Mouse (Mus musculus): ENCODE measurements at regions not wholly inside any gene's neighbourhood (a gene's known extent, or its start where the extent isn't known, plus 50 kb on each side); places are given as distances from the start of the nearest gene placed in this dataset.

GRCm38 (mm10) chr3:149190856-149191576 is 200.7 kb upstream of the Adgrl2 start:
- DNase-seq (ENCODE audit: extremely low spot score, low read depth, low spot score): no peak

DNA sequence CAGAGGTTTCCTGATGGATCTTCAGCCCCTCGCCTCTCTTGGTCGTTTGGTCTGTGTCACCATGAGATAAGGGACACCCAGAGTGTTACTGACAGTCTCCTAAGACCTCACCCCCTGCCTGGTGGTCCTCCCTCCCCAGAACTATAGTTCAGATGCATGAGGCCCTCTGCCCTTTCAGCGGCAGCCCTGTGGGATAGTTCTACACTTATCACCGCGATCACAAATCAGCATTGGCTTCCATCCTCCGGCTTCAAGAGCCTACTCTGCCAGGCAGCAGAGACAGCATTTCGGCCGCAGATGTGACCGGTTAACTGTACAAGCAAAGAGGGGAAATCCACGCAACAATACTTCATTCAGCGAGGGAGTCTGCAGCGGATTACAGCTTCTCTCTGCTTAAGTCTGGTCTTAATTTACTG is 193.8 kb upstream of the Adgrl2 start:
- no peak for DNase-seq (ENCODE audit: extremely low spot score, low read depth, low spot score)

DNA sequence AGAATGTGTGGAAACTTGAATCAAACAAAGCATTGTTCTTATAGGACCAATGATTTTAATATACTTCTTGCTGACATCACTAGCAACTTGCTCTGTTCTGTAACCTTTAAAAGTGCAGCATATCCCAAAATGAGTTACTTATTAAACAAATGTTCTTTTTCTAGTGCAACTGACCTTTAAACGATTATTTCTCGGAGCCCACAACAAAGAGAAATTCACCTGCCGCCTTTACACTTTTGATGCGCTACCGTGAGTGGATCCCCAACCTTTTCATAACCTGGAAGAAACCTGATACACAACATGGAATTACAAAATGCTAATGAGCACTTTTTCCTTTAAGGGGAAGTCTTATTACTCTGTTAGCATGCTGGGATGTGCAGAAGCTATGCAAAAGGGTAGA is 191.7 kb upstream of the Adgrl2 start:
- no peak for DNase-seq (ENCODE audit: extremely low spot score, low read depth, low spot score)

DNA sequence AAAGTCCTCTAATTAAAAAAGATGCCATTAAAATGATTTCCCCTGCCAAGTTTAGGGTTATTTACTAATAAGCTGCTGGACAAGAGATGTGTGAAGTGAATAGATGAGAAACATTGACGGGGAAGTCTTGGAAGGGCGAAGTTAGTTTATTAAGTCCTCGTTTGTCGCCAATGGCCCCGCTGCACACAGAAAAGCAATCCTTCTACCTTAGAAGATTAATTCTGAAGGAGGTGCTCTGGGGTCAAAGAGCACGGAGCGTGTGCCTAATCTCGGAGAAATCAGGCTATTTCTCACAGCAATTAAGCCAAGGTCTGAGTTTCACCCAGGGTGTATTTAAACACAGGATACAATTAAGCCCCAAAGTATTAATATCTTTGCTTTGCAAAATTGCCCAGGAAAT is 189.8 kb upstream of the Adgrl2 start:
- DNase-seq (ENCODE audit: extremely low spot score, low read depth, low spot score): no peak

- DNase-seq (ENCODE audit: extremely low spot score, low read depth, low spot score): no peak
These were observed 189.2 kb upstream of the Adgrl2 start for GRCm38 (mm10) chr3:149179486-149180116.

DNA sequence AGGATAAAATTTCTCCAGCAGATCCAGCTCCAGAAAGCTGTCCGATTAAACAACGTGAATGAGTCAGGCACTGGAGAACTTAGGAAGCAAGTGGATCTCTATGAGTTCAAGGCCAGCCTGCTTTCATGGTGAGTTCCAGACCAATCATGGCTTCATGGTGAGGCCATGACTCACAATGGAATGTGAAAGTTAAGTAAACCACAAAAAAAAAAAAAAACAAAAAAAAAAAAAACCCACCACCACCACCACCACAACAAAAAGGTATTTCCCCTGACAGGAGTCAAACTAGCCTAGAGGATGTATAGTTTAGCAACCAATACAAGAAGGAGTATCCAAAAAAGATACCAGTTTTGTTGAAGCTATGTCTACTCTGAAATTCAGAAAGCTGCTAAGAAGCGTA is 188.5 kb upstream of the Adgrl2 start:
- DNase-seq (ENCODE audit: extremely low spot score, low read depth, low spot score): no peak

DNA sequence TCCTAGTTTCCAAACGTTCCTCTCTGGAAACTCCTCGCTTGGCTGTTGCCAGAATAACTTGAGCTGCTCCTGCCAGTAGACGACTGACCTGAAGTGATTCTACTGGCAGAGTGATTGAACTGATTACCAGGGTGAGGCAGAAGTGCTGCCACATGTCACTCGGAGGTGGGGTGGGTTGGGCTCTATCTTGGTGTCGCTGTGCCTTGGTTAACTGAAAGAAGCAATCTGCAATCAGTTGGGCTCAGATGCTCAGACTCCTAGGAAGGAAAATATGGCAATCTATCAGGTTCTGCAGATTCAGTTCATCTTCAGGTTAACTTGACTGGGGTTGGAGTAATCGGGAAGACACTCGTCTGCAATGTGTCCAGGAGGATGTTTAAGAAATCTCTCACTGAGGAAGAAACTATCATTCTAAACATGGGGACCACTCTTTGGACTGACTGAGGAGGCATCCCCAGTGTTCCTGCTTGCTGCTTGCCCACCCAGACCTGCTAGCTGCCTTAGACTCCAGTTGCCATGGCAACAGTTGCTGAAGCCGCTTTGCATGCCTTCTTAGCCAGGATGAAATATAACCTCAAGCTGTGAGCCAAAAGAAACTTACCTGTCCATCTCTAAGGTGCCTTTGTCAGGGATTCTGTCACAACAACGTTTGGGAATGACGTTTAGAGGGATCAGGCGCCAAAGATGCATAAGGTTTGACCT is 184.5 kb upstream of the Adgrl2 start:
- no peak for DNase-seq (ENCODE audit: extremely low spot score, low read depth, low spot score)

DNA sequence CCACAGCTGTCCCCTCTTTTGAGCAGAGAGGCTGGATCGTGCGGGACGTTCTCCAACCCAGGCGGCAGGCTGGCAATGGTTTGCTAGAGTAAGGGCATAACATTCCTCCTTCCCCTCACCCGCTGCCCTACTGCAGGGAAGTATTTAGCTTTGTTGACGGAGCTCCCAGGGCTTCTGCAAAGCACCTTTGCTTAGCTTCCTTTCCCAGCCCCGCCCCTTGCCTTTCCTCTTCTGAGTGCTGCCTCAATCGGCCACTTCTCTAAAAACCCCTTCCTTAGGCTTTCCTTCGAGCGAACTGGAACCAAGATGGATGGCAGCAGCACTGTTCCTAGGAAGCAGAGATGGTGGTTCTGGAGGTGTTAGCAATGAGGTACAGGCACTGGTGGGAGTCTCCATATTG is 183.2 kb upstream of the Adgrl2 start:
- DNase-seq (ENCODE audit: extremely low spot score, low read depth, low spot score): no peak

GRCm38 (mm10) chr3:149171766-149172165 is 181.4 kb upstream of the Adgrl2 start:
- no peak for DNase-seq (ENCODE audit: extremely low spot score, low read depth, low spot score)

- DNase-seq (ENCODE audit: extremely low spot score, low read depth, low spot score): no peak
These were observed 179.8 kb upstream of the Adgrl2 start for GRCm38 (mm10) chr3:149170191-149170590.

DNA sequence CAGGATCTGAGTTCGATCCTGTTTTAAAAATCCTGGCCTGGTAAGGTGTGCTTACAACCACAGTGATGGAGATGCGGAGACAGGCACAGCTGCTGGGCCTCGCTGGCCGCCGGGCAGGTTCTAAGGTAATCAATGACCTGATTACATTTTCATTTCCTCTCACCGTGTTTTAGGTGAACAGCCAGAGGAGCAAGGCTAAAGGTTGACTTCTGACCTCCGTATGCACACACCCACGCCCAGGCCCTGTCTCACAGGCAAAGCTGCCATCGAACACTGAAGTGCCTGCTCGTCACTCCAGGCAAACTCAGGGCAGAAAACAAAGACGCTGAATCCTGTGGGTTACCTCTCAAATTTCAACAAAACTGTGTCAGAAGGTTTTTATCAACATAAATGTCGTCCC is 179.1 kb upstream of the Adgrl2 start:
- no peak for DNase-seq (ENCODE audit: extremely low spot score, low read depth, low spot score)

GRCm38 (mm10) chr3:149167997-149168396 is 177.6 kb upstream of the Adgrl2 start:
- DNase-seq (ENCODE audit: extremely low spot score, low read depth, low spot score): no peak

DNA sequence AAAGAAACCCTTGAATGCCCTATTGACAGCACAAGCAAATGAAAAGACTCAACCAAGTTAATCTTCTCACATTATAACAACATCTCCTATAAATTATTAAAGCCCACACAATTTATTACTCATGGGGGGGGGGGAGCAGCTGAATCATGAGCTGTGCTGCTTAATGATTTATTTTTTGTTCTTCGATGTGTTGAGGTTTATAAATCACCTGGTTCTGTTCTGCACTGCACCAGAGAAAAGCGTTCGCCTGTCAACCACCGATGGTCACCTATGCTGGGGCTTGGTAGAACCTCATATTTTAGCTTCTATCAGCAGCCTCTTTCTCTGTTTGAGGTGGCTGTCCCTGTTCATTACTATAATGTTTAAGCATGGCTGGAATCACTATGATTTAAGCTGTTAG is 174.4 kb upstream of the Adgrl2 start:
- no peak for DNase-seq (ENCODE audit: extremely low spot score, low read depth, low spot score)

- DNase-seq (ENCODE audit: extremely low spot score, low read depth, low spot score): no peak
These were observed 173.2 kb upstream of the Adgrl2 start for GRCm38 (mm10) chr3:149163591-149163990.

DNA sequence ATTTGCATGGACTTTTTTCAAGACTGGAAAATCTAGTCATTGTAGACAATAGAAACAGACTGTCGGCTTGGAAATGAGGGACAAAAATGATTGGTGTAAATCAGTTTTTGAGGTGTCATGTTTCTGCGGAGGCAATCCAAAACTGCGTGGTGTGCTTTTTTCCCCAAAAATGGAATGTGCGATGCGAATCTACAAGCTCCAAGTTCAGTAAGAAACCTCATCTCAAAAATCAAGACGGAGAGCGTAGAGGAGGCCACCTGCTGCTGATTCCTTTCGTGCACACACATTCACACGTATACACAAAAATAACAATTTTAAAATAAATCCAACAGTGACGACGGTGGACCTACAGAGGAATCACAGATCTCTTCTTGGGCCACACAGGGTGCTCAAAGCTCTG is 170.5 kb upstream of the Adgrl2 start:
- no peak for DNase-seq (ENCODE audit: extremely low spot score, low read depth, low spot score)

DNA sequence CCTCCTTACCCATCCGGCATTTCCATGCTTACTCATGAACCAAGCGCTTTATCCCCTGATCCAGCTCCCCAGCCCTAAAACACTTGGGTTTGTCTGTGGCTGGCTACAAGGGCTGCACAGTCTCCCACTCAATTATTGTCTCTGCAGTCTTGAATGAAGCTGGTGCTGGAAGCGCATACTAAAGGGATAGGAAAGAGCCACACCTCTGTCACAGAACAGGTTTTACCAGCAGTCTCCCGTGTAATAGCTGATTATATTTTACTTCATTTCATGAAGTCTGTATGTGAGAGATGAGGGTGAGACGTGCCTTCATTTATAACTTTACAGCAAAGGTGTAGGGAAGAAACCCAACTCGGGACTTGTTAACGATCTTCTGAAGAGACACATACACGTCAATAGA is 167.0 kb upstream of the Adgrl2 start:
- no peak for DNase-seq (ENCODE audit: extremely low spot score, low read depth, low spot score)

GRCm38 (mm10) chr3:149152312-149152711 is 162.0 kb upstream of the Adgrl2 start:
- no peak for DNase-seq (ENCODE audit: extremely low spot score, low read depth, low spot score)

GRCm38 (mm10) chr3:149150796-149151195 is 160.4 kb upstream of the Adgrl2 start:
- no peak for DNase-seq (ENCODE audit: extremely low spot score, low read depth, low spot score)

DNA sequence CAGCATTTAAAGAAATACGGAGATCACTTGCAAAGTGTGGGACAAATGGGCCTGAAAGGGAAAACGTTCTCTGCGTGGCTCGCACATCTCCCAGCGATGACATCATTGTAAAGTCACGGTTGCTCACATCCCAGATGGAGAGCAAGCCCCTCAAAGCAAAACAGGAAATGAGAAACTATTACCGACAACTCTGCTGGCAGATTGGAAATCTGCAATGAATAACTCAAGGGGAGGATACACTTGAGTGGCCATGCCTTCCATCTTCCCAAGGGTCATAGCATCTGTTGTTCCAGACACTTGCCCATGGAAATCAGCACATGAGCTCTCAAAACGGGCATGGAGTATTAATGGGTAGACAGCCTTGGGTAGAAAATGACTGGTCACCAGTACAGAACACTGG is 158.3 kb upstream of the Adgrl2 start:
- DNase-seq (ENCODE audit: extremely low spot score, low read depth, low spot score): no peak

GRCm38 (mm10) chr3:149147916-149148315 is 157.6 kb upstream of the Adgrl2 start:
- no peak for DNase-seq (ENCODE audit: extremely low spot score, low read depth, low spot score)

DNA sequence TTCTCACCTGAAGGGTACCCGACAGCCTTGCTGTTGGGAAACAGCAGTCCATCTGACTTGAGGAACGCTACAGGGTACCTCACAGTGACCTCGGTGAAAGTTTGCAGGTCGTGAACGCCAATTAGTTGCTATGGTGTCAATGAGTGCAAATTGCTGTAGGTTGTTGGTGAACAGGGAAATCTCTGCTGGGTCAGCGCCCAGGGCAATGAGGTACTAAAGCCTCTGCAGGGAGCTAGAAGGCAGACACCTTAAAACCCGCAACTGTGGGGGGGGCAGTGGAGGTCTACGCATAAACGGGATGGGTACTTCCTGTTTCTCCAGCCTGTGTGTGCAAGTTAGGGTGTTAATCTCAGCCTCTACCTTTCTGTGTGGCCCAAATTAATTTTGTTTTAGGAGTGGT is 156.3 kb upstream of the Adgrl2 start:
- DNase-seq (ENCODE audit: extremely low spot score, low read depth, low spot score): peak; percentile 22

DNA sequence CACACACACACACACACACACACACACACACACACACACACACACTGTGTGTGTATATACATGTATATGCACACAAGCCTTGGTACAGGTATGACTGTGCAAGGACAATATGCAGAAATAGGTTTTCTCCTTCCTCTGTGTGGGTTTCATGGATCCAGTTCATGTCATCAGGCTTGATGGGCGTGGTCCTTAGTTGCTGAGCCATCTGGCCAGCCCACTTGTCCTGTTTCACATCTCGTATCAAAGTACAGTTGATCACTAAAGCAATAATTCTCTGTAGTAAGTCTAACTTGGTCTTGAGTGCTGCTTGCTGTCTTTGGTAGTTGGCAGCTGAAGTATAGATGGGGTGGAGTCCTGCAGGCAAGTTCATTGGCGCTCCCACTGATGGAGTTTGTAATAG is 150.1 kb upstream of the Adgrl2 start:
- no peak for DNase-seq (ENCODE audit: extremely low spot score, low read depth, low spot score)

Data from hindlimb bud, embryonic 11.5 days (tissue).